Mouse (Mus musculus): ENCODE measurements around the gene Tnr.

- no peak for TF ChIP-seq POLR2A (IDR thresholded peaks at IDR 0.05; ENCODE audit: low read depth, low read length)
- no peak for TF ChIP-seq CTCF (conservative IDR thresholded peaks at IDR 0.05 in 1 of 2, IDR thresholded peaks at IDR 0.05 in 1 of 2; ENCODE audit: low read depth in 2 of 2, low read length in 2 of 2)
- TF ChIP-seq ZC3H11A (IDR thresholded peaks at IDR 0.05; ENCODE audit: low read depth, low read length), result no peak
- TF ChIP-seq EP300 (IDR thresholded peaks at IDR 0.05; ENCODE audit: low read length), result no peak
Observed at GRCm38 (mm10) chr1:159747969-159748368, 224.4 kb downstream of the Tnr start.

Data from CH12.LX (cell line).